Mouse (Mus musculus): ENCODE results near the gene Dpyd. TPM values are rescaled to one million over a fixed set of nuclear protein-coding genes. Genes with fewer than 3 reads are reported as not detected.

Dpyd gene
- total RNA-seq (2021) = 10 to 100 TPM; 17.0 to 26.2 TPM
- polyA plus RNA-seq (2012; rRNA removed) = 1.8 and 3.3 TPM in 2 replicates
- long read RNA-seq, partial matches to known transcripts = 0 of 3 reads
- long read RNA-seq, other reads (novel, unspliced or antisense) = 2 of 3 reads

DNA sequence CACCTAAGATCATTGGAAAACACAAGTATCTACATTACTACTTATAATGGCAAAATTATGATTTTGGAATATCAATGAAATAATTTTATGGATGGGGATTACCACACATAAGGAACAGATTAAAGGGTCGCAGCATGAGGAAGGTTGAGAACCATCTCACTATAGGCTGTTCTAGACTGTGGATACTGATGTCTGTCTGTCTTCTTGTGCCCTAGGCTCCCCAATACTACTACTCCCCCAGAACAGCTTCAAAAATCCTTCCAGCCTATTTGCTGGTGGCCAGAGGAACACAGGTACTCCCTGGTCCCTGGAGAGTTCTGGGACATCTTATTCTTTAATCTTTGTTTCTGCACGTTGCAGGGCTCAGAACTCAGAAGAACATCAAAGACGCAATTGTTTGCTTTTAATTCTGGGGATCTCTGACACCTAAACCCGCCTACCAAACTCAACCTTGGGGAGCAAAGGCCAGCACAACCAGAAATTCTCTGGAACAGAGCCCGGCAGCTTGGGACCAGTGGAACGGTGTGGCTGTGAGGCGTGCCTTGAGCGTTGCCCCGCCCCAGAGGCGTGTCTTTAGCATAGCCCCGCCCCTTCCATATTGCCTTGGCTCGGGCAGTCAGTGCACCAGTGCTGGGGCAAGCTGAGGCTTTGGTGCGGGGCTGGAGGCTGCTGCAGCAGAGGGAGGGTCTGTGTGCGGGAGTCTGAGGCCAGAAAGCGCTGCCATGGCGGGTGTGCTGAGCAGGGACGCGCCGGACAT, at the start of gene Dpyd:
Gene Dpyd (plus strand): TSS at position 576 of the 757 bp plus-strand sequence.
- peak; percentile 92 for DNase-seq

DNA sequence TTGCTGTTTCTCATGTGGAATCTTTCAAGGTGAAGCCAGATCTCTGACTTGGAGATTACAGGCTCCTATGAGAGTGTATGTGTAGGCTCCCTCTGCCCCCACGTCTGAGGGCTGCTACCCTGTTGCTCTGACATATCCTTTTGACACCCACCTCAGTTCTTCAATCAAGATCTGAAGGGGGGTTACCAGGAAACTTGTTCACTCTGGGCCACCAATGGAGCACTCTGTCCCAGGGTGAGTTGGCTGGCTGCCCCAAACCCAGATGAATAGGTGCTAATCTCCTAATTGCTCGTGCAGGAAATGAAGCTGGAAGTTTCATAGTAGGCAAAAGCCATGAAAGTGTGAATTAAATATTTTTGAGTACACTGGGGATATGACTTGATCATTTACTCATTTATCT, 24.3 kb upstream of the Dpyd start:
- DNase-seq = no peak

DNA sequence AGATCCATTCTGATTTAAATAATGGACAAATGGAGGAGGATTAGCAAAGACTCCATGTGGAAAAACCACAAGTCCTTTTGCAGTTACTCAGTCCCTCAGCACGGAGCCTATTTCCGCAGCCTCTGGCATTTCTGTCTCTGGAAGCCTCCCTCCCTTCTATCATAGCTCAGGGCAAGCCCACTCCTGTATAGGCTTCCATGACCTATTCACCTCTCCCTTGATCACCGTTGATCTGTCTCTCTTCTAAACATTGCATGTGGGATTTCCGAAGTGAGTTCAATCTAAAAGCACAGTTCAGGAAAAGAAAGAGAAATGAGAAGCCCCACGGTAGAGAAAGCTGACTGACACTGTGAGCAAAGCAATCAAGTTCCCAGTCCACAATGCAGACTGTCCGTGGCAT, 20.2 kb upstream of the Dpyd start:
- DNase-seq = no peak

DNA sequence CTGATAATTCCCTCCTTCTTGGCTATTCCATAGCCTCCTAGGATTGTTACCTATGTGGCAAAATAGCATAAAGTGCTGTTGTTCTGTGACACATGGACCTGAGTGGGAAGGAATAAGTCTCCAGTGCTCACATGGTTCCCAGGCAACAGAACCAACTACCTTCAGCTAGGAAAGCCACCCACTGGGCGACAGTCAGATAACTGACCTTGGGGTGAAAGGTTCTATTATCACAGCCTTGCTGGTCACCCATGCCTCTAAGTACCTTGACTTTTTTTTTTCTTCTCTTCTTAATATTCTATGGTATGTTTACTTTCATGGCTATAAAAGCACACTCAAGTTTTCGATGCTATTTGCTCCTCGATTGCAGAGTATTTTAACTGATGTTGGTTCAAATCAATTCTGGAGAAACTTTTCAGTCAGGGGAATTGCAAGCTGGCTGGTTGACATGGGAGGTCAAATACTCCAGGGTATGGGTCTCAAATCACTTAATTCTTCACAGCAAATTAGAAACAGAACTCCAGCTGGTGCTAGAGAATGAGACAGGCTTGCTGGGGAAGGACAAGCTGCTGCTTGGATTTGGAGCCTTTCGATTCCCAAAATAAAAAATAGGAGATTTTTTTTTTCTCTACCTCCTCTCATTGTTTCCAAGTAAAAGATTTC, 14.2 kb upstream of the Dpyd start:
- no peak for DNase-seq

DNA sequence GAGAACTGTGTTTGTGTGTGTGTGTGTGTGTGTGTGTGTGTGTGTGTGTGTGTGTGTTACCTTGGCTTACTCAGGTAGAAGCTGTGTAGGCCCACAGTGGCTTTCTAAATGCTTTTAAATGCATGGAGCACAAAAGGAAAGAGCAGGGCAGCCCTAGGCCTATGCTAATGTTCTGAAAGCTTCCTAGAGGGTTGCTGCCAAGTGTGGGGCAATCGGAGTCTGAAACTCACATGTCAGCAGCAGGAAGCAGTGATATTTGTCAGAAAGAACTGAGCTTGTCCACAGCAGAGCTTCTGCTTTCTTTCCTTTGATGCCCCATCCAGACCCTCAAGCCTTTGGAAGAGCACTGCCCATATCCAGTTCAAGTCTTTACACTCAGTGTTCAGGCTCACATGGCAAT, 4.3 kb upstream of the Dpyd start:
- peak; percentile 22 for DNase-seq

DNA sequence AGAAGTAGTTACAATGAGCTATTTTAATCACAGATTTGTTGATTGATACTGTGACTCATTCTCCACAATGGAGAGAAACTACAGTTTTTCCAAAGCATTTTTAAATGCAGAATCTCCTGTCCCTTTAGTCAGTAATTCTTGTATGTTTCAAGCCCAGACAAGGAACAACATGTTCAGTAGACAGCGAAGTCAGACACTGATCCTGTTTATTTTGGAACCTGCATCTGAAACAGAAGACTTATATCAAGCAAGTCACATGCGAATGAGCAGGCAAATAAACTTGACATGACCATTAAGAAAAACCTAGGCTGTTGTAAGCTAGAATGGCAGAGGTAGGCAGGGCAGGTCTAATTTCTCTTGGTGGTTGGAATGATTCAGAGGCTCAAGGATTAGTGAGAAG, 2.0 kb upstream of the Dpyd start:
- no peak for DNase-seq

DNA sequence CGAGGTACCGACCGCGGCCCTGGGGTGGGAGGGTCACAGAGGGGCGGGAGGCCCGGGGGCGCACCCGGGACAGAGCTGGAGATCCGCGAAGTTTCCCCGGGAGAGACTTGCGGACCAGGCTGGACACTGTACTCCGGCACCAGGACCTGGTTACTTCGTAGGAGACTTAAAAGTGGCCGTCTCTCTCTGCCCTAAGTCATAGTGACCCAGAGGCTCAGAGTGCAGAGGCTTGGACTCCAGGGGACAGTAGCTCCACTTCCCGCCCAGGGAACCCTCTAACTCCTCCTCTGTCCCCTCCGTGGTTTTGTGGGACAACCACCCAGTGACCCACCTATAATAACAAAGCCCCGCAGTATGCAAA, 362 bp downstream of the Dpyd start:
- DNase-seq = peak; percentile 55

DNA sequence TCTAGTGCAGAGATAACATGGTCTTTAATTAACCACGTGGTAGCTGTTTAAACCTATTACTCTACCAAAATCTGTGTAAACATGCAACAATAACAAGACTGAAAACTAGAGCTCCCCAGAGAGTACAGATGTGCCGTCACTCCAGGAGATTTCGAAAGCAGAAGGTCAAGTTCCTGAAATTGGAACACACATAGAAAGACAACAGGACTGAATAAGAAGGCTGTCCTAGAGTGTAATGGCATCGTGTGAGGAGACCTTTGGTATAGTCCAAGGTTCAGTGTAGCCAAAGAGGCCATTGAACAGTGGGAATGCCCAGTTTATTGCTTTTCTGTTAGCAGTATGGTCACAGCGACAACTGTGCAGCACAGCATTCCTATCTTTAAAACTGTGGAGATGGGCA, 4.8 kb downstream of the Dpyd start:
- peak; percentile 9 for DNase-seq

DNA sequence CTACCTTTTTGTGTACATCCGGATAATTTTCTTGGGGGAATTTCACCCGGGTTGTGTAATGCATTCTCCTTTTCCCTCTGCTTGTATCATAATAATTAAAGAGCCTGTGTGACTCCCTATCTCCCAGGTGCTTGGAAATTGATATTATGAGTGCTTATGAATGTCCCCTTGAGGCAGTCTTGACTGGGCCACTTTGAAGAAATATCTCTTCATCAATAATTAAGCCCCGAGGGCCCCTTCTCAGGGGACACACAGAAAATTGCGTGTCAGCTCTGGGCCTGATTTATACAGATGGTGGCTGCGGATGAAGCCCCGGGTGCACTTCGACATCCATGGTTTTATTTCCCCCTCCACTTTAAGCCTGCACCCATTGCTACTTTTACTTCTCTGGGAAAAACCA, 8.3 kb downstream of the Dpyd start:
- DNase-seq = no peak

DNA sequence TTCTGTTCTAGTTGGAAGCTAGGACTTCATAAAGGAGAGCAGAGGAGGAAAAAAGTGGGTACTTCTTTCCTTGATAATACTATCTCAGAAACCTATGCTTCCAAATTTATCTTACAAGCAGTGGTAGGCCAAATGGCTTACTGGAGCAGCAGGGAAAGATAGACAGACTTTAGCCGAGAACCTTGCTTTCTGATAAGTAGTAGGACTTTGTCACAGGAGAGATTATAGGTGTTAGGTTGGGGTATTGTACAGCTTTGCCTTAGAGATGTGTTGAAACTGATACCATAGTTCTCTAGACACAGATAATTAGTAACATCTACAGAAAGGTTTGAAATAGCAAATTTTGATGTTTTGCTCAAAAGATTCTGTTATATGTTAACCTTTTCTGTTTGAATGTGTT, 28.6 kb downstream of the Dpyd start:
- DNase-seq = no peak

DNA sequence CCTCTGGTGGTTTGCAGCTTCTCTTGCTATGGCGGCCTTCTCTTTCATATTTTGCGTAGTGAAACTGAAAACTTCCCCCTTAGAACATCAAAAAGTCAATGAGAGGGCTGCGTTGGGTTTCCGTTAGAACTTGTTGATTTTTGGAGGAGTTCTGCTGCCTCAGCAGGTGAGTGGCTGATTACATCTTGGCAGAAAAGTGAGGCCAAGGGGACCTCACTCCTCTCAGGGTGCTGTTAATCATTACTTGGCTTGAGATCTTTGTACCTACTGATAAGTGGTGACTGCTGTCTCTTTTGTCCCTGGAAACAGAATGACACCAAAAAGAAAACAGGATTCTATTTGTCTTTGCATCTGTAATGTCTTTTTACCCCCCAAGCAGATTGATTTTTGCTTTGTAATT, 32.9 kb downstream of the Dpyd start:
- DNase-seq = no peak

DNA sequence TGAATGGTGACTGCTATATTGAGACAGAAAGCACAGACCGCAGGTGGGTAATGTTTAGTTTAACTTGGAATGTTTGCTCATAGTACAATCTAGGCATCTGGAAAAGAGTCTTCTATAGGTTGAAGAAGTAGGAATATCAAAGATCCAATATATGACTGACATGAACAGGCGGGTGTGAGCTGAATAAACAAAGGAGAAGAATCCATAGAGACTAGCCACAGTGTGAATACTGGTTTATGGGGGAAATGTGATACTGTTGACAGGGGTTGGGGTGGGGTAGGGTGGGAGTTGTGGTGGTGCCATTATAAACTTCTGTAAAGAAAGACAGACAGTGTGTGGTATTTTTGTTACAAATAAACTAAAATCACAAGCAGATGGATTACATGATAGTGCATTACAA, 33.8 kb downstream of the Dpyd start:
- no peak for DNase-seq

DNA sequence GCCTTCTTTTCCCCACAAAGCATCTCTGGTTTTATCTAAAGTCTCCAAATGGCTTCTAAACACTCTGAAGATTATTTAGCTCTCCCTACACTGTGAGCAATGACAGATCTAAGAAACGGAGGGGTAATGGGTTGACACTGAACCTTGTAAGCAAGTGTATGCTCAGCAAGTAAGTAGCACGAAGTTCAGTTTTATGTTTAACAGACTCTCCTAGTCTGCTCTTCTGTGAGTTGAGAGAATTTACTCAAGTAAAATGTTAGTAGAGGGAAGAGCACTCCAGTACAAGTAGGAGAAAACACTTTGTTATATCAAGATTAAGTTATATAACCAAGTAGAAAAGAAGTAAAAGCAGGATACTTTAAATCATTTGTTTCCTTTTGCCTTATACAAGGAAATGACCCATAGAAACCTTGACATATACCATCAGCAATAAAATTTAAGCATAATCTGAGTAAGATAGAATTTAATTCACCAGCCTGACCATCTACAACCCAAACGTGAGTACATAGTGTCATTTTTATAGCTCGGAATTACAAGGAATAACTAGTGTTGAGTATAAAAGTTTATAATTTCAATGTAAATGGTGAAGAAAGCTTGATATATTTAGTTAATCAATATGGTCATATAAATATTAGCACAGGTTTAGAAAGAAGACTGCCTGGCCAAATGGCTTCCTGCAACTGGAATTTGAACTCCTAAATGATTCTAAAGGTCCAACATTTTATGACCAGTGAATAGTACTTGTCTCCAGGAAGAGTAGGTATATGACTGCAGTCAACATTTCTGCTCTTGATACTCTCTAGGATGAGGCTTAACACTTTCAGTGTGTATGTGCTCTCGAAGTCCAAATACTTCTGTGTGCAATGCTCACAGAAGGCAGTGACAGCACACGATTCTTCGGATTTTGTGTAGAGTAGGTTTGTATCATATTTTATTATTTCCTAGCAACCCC, 40.0 kb downstream of the Dpyd start:
- no peak for DNase-seq

DNA sequence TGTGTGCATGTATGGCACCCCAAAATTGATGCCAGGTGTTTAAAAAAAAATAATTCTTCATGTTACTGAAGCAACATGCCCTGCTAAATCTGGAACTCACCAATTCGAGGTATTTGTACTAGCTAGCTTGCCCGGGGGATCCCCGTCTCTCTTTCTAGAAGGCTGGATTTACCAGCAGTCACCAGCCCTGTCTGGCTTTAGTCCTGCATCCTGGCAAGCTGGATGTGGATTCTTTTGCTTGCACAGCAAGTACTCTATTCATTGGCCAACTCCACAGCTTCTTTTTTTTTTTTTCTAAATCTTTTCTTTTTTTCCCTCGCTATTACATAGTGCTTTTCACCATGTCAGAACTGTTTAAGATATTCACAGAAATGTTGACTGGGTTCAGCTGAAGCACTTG, 46.8 kb downstream of the Dpyd start:
- DNase-seq = no peak

DNA sequence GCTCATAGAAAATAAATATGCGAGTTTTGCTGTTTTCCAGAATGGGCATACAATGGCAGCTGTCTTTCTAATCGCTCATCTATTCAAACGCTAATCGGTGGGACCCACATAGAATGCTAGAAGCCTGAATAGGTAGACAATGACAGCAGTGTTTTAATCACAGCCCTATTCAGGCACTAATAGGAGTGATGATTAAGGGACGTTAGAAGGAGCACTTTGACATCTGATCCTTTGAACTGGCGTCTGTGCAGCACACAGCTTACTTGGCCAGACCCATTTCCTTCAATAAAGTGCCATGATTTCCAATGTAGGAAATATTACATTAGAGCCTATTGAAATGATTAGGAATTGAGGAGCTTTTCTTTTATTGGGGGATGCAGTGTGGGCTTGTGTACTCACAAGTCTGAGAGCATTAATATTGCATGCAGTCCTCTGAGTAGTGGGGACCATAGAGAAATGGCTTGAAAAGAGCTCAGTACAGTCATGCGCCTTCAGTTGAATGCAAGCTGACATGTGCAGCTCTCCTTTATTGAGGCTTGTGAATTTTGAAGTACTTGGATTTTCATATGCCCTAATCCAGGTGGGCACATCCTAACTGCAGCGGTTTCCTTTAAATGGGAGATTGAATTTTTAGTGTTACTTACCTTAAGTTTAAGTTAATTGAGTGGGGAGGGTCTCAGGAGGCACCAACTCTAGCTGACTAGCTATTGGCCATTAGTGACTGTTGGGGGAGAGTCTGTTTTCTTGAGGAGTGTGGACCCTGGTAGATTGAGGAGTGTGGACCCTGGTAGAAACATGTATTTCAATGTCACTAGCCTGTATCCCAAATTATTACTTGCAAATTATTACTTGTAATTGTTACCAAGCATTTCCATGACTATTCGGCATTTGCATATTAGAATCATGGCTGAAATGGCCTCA, 64.8 kb downstream of the Dpyd start:
- DNase-seq = no peak

DNA sequence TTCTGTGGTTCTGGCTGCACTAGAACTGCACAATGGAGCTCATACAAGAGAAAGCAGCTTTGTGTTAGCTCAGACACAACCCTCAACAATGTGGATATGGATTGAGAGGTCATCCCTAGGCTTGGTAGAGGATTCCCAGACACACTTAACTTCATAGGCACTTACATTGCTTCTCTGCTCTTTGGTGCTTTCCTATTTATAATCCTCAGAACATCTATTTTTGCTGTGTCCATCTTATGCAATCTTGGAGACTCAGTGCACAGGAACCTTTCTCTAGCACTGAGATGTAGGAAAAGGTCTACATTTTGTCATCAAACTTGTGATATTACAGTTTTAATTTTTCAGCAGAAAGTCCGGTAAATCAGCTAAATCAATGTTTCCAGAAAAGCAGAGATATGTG, 67.8 kb downstream of the Dpyd start:
- no peak for DNase-seq

DNA sequence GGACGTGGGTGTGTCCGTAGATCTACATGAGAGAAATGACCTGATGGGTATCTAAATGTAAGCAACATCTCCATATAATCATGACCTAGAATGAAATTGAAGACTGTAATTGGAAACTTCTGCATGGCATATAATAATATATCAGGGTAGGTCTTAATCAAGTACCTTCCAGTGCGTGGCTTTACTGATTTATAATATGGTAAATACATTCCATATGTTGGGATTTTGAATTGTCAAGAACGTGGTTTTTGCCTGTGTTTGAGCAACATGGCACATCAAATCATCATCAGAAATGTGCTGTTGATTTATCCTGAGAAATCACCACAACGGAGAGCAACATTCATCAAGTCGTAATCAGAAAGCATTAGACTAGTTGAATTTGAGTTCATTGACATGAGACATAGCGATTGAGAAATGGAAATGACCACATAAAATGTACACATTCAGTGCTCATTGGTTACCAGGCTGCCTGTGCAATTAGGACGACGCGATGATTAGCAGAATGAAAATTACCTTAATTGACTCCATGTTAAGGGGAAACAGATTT, 84.2 kb downstream of the Dpyd start:
- DNase-seq = no peak

DNA sequence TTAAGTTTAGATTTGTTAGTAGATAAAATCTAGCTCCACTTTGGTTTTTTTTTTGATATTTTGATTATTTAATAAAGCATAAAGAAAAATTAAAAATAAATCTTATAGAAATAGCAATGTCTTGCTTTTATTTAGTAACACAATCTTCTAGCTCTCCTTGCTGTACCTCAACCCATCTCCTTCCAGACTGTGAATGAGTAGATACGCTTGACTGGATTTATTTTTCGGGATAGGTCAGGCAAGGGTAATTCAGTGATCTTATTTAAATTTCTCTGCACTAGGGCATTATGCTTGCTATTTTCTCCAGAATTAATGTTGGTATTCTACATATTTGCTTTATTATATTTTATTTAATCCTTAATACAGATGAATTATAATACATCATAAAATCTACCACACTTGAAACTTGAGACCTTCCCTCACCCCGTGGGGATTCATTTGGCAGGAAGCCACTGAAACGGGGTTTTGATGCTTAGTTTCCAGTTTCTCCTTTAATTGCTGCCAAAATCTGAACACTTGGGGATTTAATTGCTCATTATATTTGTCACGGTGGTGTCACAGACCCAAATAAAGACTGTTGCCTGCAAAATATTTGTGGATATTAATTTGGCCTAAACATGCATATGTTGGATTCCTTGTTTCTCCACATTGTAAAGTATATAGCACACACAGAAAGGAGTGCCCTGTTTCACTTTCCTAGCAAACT, 102.2 kb downstream of the Dpyd start:
- peak; percentile 2 for DNase-seq

DNA sequence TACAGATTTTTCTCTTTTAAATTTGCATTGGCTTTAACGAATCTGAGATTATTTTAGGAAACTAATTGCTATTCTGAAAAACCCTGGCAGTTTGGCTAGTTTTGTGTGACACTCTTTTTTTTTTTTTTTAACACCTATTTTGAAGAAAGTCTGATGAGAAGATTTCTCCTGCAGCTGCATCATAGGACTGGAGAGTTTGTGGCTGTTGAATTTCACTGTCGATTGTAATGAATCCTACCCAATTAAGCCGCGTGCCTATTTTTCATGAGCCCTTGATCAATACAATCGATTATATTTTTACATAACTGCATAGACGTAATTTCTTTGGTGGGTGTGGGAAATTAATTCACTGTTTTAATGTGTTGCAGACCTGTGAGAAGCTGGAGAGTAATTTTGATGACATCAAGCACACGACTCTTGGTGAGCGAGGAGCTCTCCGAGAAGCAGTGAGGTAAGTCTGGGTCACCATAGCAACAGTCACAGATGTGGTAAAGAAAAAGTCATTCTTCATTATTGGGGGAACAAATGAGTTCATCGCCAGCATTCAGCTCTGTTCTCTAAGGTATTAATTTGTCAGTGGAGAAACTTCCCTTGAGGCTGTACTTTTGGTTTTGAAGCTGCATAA, 112.3 kb downstream of the Dpyd start:
- no peak for DNase-seq

DNA sequence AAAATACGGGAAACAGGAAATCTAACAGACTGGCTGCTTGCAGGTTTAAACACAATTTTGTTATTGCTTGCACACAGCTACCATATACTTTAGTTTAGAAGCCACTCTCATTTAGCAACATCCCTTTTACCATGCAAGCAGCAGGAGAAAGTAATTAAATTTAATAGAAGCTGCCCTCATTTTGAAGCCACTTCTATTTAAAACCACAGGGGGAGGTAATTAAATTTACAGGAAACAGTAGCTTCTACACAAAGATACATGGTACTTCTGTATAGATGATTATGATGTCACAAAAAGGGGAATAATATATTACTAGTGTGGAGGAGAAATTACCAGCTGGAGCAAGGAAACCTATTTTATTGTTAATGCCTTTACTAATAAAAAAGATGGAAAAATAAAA, 113.5 kb downstream of the Dpyd start:
- DNase-seq = no peak
